18 mouse cellular contexts compared by ENCODE assay signal in genomic region chr11:82600151-82600550, GRCm38 (mm10).
"Had no signal": no experiment of that assay in that cellular context is flagged by ENCODE, and none has a peak within 500 bp of the region (broad histone marks: within the 10 kb centered on the region; RNA-seq: fewer than 3 reads in every experiment).

No protein-coding gene starts in this region.

- H3K36me3 ChIP-seq: midbrain, embryonic 10.5 days; midbrain, embryonic 12.5 days; neural tube, embryonic 13.5 days; neural tube, embryonic 15.5 days had no signal

- H3K4me3 ChIP-seq: midbrain, embryonic 10.5 days; midbrain, embryonic 12.5 days; myocyte; neural tube, embryonic 13.5 days; neural tube, embryonic 15.5 days had no signal

- H3K9ac ChIP-seq: lung, embryonic 14.5 days; midbrain, embryonic 12.5 days; neural tube, embryonic 13.5 days; neural tube, embryonic 15.5 days had no signal

- ATAC-seq: midbrain, embryonic 16.5 days had no signal

- DNase-seq: lung, embryonic 14.5 days; lung, postnatal 10 days; lung, postnatal 4 days; midbrain, embryonic 14.5 days; retina, postnatal 1 day; right cerebral cortex, adult 18-20 months; right cerebral cortex, postnatal 25 days; right cerebral cortex, postnatal 4 days; spleen, adult 18-20 months; thymus, adult 18-20 months; thymus, postnatal 14 days; thymus, postnatal 36 days had no signal

- H3K9me3 ChIP-seq: midbrain, embryonic 10.5 days; midbrain, embryonic 12.5 days; neural tube, embryonic 13.5 days; neural tube, embryonic 15.5 days had no signal

- H3K27ac ChIP-seq: midbrain, embryonic 10.5 days; midbrain, embryonic 12.5 days; neural tube, embryonic 13.5 days; neural tube, embryonic 15.5 days had no signal

- H3K4me2 ChIP-seq: lung, embryonic 14.5 days; midbrain, embryonic 12.5 days; neural tube, embryonic 13.5 days; neural tube, embryonic 15.5 days had no signal
